ENCODE assay signal across 17 mouse cellular contexts in genomic region chr3:123205065-123205464, GRCm38 (mm10). TPM values are rescaled to one million over a fixed set of nuclear protein-coding genes. Genes with fewer than 3 reads are reported as not detected.
DNase-seq lines count a peak whose midpoint lies in the region; ATAC-seq and TF ChIP-seq lines count a peak whose summit lies in the region.
"Had no signal": no experiment of that assay in that cellular context is flagged by ENCODE, and none has a peak within 500 bp of the region (broad histone marks: within the 10 kb centered on the region; RNA-seq: fewer than 3 reads in every experiment).

No protein-coding gene starts in this region.

- H3K79me3 ChIP-seq in C2C12 (ENCODE audit: low read depth), result no peaks in the 10 kb centered on the region

- WGBS in kidney, embryonic 14.5 days, result 65% methylated on average over 6 of the region's 6 CpGs
- WGBS in intestine, embryonic 16.5 days, result 33% methylated on average over 6 of the region's 6 CpGs

- H3K4me3 ChIP-seq in kidney, embryonic 14.5 days (ENCODE audit: low read length), result no peak overlapping the region
- H3K4me3 ChIP-seq in C2C12 (ENCODE audit: insufficient read depth, poor library complexity, severe bottlenecking), result peak overlapping the region; percentile 3
- no peak overlapping the region for H3K4me3 ChIP-seq in brown adipose tissue, adult 24 weeks (ENCODE audit: insufficient read depth, low read depth, low read length)
- H3K4me3 ChIP-seq in intestine, embryonic 16.5 days (ENCODE audit: low read length), result no peak overlapping the region; the same call in 1 of the 2 replicates
- H3K4me3 ChIP-seq: forebrain, embryonic 15.5 days; left cerebral cortex, adult 2 months had no signal

- H3K27me3 ChIP-seq in kidney, embryonic 14.5 days (ENCODE audit: control insufficient read depth, insufficient read depth, low read length), result no peaks in the 10 kb centered on the region
- H3K27me3 ChIP-seq in C2C12 (ENCODE audit: control insufficient read depth, insufficient read depth, insufficient read length), result no peaks in the 10 kb centered on the region
- no peaks in the 10 kb centered on the region for H3K27me3 ChIP-seq in intestine, embryonic 16.5 days (replicated peaks; ENCODE audit: control insufficient read depth, insufficient read depth, low read length)
- H3K27me3 ChIP-seq: CH12.LX; forebrain, embryonic 15.5 days; Patski had no signal

- H3K9ac ChIP-seq in kidney, embryonic 14.5 days (ENCODE audit: low read depth, low read length), result no peak overlapping the region
- peak overlapping the region; percentile 41 for H3K9ac ChIP-seq in intestine, embryonic 16.5 days (ENCODE audit: low read depth, low read length)
- H3K9ac ChIP-seq: forebrain, embryonic 15.5 days had no signal

- H3K4me1 ChIP-seq in kidney, embryonic 14.5 days (ENCODE audit: control insufficient read depth, insufficient read depth, low read length), result no peaks in the 10 kb centered on the region
- 0 out of 2 replicates have a peak, but pooled peaks cover 2% of the 10 kb centered on the region for H3K4me1 ChIP-seq in brown adipose tissue, adult 24 weeks (ENCODE audit: control insufficient read depth, insufficient read depth, insufficient read length, low read length)
- H3K4me1 ChIP-seq in intestine, embryonic 16.5 days (ENCODE audit: control insufficient read depth, insufficient read depth, low read length), result 0 out of 2 replicates have a peak, but pooled peaks cover 5% of the 10 kb centered on the region
- H3K4me1 ChIP-seq: forebrain, embryonic 15.5 days had no signal

- peak overlapping the region; percentile 8 for H3ac ChIP-seq in C2C12 (ENCODE audit: control insufficient read depth, insufficient read length, low read depth)

- no peaks in the 10 kb centered on the region for H3K79me2 ChIP-seq in C2C12 (ENCODE audit: control insufficient read depth, insufficient read depth)

- H3K9me3 ChIP-seq in kidney, embryonic 14.5 days (ENCODE audit: control insufficient read depth, low read length), result no peaks in the 10 kb centered on the region
- H3K9me3 ChIP-seq in intestine, embryonic 16.5 days (ENCODE audit: control insufficient read depth, low read length), result no peaks in the 10 kb centered on the region
- H3K9me3 ChIP-seq: forebrain, embryonic 15.5 days had no signal

- peak overlapping the region; percentile 72; the same call in 1 of the 2 replicates for H3K27ac ChIP-seq in kidney, embryonic 14.5 days (ENCODE audit: low read depth, low read length)
- H3K27ac ChIP-seq in brown adipose tissue, adult 24 weeks (replicated peaks; ENCODE audit: low read depth, low read length), result 0 out of 2 replicates have a peak overlapping the region, but pooled peaks have one; percentile 7
- H3K27ac ChIP-seq in intestine, embryonic 16.5 days (ENCODE audit: low read length), result peak overlapping the region; percentile 86
- H3K27ac ChIP-seq: forebrain, embryonic 15.5 days; left cerebral cortex, adult 2 months; macrophage had no signal

- H3K36me3 ChIP-seq in kidney, embryonic 14.5 days (ENCODE audit: control insufficient read depth, insufficient read depth, low read length), result no peaks in the 10 kb centered on the region
- H3K36me3 ChIP-seq in C2C12 (ENCODE audit: control insufficient read depth, insufficient read depth), result no peaks in the 10 kb centered on the region
- H3K36me3 ChIP-seq in intestine, embryonic 16.5 days (ENCODE audit: control insufficient read depth, insufficient read depth, low read length), result no peaks in the 10 kb centered on the region
- H3K36me3 ChIP-seq: forebrain, embryonic 15.5 days had no signal

- DNase-seq in kidney, adult 9 months, result no peak
- no peak for DNase-seq in thymus, adult 18-20 months
- DNase-seq: cerebellum, postnatal 10 days; gastrocnemius, postnatal 10 days; right cerebral cortex, postnatal 25 days had no signal

- TF ChIP-seq CTCF in C2C12 (IDR thresholded peaks at IDR 0.05; ENCODE audit: control insufficient read depth, insufficient read depth, insufficient read length), result no peak

- no peak for ATAC-seq in kidney, embryonic 14.5 days (ENCODE audit: low FRiP score, low TSS enrichment)
- ATAC-seq in intestine, embryonic 16.5 days, result peak; percentile 65
- no peak for ATAC-seq in megakaryocyte, adult 5-6 weeks (ENCODE audit: poor library complexity, severe bottlenecking)
- ATAC-seq: forebrain, embryonic 15.5 days; hindbrain, embryonic 16.5 days; midbrain, embryonic 16.5 days had no signal

- no peak overlapping the region for H3K4me2 ChIP-seq in kidney, embryonic 14.5 days (replicated peaks; ENCODE audit: low read depth, low read length)
- H3K4me2 ChIP-seq in intestine, embryonic 16.5 days (ENCODE audit: low read depth, low read length), result peak overlapping the region; percentile 32
- H3K4me2 ChIP-seq: forebrain, embryonic 15.5 days had no signal

TF ChIP-seq in C2C12, 6 proteins besides CTCF, POLR2A, EP300 and RAD21:
- TF ChIP-seq CEBPB (IDR thresholded peaks at IDR 0.05; ENCODE audit: low read depth), result no peak
- no peak for TF ChIP-seq USF1 (IDR thresholded peaks at IDR 0.05; ENCODE audit: low read depth)
- TF ChIP-seq FOSL1 (IDR thresholded peaks at IDR 0.05; ENCODE audit: insufficient read depth, low read length, poor library complexity, severe bottlenecking), result no peak
- TF ChIP-seq MYOD1 (IDR thresholded peaks at IDR 0.05; ENCODE audit: control insufficient read depth, insufficient read length, low read depth), result no peak

RNA-seq across cellular contexts. Expression of gene Synpo2, which starts 30.9 kb away (rescaled TPM):
- polyA plus RNA-seq in kidney, embryonic 14.5 days (2014; fragmentation: Nextera tagmentation; extraction: Ambion mirVana), result 5.5 and 8.3 TPM in 2 replicates
- 7.2 TPM for polyA plus RNA-seq in C2C12 (2012; fragmentation: generic; extraction: Trizol)
- 6.0 and 7.4 TPM in 2 replicates for polyA plus RNA-seq in brown adipose tissue, adult 24 weeks (2012; ENCODE audit: insufficient read depth, insufficient read length, missing spikeins)
- polyA plus RNA-seq in intestine, embryonic 16.5 days (2015; fragmentation: Nextera tagmentation; extraction: Ambion mirVana), result 27.8 and 29.5 TPM in 2 replicates
- 0.04 and 0.05 TPM in 2 replicates for total RNA-seq in megakaryocyte, adult 5-6 weeks (2015)
- total RNA-seq in megakaryocyte, adult 5-6 weeks (2017), result 0.04 and 0.08 TPM in 2 replicates

Comparison
In these comparisons a context has a peak if more than half of its experiments do, and no peak if none do; other contexts are left out.
1. H3K27ac ChIP-seq: peak in every context shown above with its lines; median percentile 86 in intestine, embryonic 16.5 days; 72 in kidney, embryonic 14.5 days; 7 in brown adipose tissue, adult 24 weeks.